Mouse (Mus musculus) urinary bladder, postnatal 25 days (tissue): ENCODE results near the gene Pygm.

Experiments used
- DNase-seq: peaks from one replicate; pipeline ENCODE4 v3.0.0; 2022; ENCODE audit warnings: low spot score

The Pygm gene

GRCm38 (mm10) chr19:6352107-6352505 is 32.1 kb upstream of the Pygm start:
- DNase-seq: no peak

GRCm38 (mm10) chr19:6354030-6354429 is 30.2 kb upstream of the Pygm start:
- no peak for DNase-seq

GRCm38 (mm10) chr19:6361291-6361690 is 22.9 kb upstream of the Pygm start:
- DNase-seq: no peak

GRCm38 (mm10) chr19:6363091-6363410 is 21.1 kb upstream of the Pygm start:
- no peak for DNase-seq

GRCm38 (mm10) chr19:6363411-6364240 is 20.6 kb upstream of the Pygm start, which contains the start of gene Sf1:
Gene Sf1, plus strand, starts transcription at chr19:6363690.
- peak; percentile 98 for DNase-seq

GRCm38 (mm10) chr19:6364317-6364725 is 19.9 kb upstream of the Pygm start:
- peak; percentile 92 for DNase-seq

GRCm38 (mm10) chr19:6364842-6365241 is 19.4 kb upstream of the Pygm start:
- DNase-seq: no peak

- DNase-seq: no peak
Measured at GRCm38 (mm10) chr19:6370175-6370574, 14.0 kb upstream of the Pygm start.

GRCm38 (mm10) chr19:6372433-6372832 is 11.8 kb upstream of the Pygm start:
- no peak for DNase-seq

GRCm38 (mm10) chr19:6373539-6374400 is 10.4 kb upstream of the Pygm start:
- DNase-seq: peak; percentile 82

- DNase-seq: no peak
Measured at GRCm38 (mm10) chr19:6374571-6374970, 9.6 kb upstream of the Pygm start.

- no peak for DNase-seq
Measured at GRCm38 (mm10) chr19:6375423-6376254, 8.6 kb upstream of the Pygm start.

- peak; percentile 58 for DNase-seq
Measured at GRCm38 (mm10) chr19:6376255-6376564, 8.0 kb upstream of the Pygm start.

GRCm38 (mm10) chr19:6376643-6377042 is 7.6 kb upstream of the Pygm start:
- DNase-seq: no peak

- no peak for DNase-seq
Measured at GRCm38 (mm10) chr19:6377327-6378040, 6.7 kb upstream of the Pygm start.

GRCm38 (mm10) chr19:6380411-6381166 is 3.6 kb upstream of the Pygm start:
- no peak for DNase-seq

- DNase-seq: no peak
Measured at GRCm38 (mm10) chr19:6381238-6381637, 3.0 kb upstream of the Pygm start.

GRCm38 (mm10) chr19:6382323-6382924 is 1.8 kb upstream of the Pygm start:
- no peak for DNase-seq

- DNase-seq: no peak
Measured at GRCm38 (mm10) chr19:6383470-6383869, 729 bp upstream of the Pygm start.

GRCm38 (mm10) chr19:6384954-6385353 is 755 bp downstream of the Pygm start:
- DNase-seq: no peak

- no peak for DNase-seq
Measured at GRCm38 (mm10) chr19:6385419-6385818, 1.2 kb downstream of the Pygm start.
